Mouse (Mus musculus) retina, postnatal 7 days (tissue): ENCODE results near the gene Myom1.

Experiments used
- DNase-seq: peaks from one replicate; pipeline ENCODE4 v3.0.0-alpha.2; 2012; ENCODE audit warnings: low read depth, low spot score

Gene Myom1

GRCm38 (mm10) chr17:71102571-71103551 lies 100.4 kb downstream of the Myom1 start:
- no peak for DNase-seq

DNA sequence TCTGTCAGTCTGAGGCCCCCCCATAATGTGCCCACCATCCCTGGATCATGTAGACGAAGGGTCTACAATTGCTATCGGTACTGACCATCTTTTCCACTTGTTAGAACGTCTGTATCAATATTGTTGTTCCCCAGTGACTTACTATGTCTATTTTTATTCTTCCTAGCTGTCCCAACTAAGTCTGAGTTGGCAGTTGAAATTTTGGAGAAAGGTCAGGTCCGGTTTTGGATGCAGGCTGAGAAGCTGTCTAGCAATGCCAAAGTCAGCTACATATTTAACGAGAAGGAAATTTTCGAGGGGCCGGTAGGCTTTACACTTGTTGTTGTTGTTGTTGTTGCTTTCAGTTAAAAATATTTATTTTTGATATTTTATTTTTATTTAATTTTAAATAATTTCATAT lies 102.9 kb downstream of the Myom1 start:
- no peak for DNase-seq

GRCm38 (mm10) chr17:71106250-71106649 lies 103.8 kb downstream of the Myom1 start:
- DNase-seq = no peak

DNA sequence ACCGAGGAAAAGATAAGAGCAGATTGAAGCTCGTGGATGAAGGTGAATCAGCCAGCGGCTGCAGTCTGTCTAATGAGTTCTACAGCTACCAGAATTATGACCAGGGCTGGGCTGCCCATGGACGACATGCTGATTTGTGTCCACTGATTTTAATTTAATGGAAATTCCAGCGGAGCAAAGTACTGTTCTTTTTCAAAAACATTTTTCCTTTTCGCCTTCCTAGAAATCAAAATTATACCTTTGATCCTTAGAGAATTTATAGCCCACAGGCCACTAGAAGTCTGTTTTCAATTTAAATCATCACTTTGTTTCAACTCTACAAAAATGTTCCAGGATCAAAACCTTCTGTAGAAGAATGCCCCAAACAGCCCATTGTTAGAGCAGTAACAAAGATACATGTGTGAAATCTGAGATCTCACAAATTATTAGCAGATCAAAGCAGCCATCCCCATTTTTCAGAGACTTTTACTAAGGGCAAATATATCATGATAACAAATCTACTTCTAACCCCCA lies 108.4 kb downstream of the Myom1 start:
- no peak for DNase-seq

GRCm38 (mm10) chr17:71112689-71113088 lies 110.3 kb downstream of the Myom1 start:
- DNase-seq = no peak

DNA sequence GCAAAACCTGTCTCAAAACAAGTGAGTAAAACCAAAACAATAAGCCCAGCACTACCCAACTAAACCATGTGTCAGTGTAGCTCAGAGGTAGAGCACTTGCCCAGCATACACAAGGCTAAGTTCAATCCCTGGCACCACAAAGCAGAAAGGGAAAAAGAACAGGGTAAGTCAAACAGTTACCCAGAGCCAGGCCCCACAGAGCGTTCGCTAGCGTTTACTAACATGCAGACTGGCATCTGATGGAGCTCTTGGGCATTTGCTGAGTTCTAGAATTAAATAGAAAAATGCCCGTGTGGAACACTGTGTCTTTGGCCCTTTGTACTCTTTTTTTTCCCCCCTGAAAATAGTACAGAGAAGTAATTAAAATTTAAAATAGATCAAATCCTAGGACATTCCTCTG lies 111.8 kb downstream of the Myom1 start:
- DNase-seq = no peak

DNA sequence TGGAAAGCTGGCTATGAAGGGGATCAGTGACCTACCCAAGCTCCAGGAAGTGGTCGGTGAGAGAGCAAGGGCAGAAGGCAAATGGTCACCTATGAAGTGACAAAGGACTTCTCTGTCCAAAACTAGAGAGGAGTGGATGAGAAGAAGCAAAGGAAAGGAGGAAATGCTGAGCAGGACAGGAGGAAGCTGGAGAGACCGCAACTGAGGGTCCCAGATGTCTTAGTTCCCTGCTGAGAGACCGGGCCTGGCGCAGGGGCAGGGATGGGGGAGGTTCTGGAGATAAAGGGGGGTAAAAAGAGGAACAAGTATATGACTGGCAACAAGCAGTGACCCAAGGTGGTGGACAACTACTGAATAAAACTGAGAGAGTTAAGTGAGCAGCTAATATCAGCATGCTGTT lies 115.5 kb downstream of the Myom1 start:
- DNase-seq = no peak

GRCm38 (mm10) chr17:71118607-71119006 lies 116.2 kb downstream of the Myom1 start:
- no peak for DNase-seq

DNA sequence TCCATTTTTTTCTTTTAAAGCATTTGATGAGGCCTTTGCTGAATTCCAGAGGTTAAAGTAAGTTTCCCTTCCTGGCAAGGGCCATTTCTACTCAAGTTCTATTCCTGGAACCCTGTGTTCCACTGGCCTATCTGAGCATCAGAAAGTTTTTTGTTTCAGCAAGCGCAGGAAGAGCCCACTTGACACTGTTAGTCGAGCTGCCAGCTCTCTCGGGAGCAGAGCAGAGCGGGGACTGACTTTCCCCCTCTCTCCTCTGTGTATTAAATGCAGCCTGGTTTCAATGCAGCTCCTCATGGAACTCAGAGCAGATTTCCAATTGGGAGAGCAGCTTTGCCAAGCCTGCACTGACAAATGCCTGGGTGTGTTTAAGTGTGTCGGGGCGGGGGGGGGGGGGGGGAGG lies 118.2 kb downstream of the Myom1 start:
- DNase-seq = no peak

DNA sequence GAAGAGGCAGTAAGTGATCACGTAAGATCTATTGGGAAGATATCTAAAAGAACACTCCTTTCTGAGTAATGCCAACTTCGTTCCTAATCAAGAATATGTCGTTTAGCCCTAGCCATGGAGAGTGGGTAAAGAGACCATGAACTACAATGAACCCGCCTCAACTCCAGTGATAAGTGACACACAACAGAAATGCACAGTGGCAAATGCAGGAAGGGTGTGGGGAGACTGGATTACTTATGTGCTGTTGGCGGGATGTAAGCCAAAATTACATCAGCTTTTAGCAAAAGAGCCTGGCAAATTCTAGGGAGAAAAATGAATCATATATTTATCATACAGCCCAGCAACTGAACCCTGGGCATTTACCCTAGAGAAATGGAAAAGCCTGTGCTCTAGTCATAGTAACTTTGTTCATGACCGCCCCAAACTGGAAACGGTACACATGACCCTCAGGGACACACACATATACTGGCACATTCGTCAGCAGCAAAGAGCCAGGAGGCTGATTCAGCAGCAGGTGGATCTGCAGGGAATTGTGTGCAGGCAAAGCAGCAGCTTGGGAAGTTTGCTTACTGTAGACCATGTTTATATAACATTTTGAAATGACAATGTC lies 121.7 kb downstream of the Myom1 start:
- no peak for DNase-seq

DNA sequence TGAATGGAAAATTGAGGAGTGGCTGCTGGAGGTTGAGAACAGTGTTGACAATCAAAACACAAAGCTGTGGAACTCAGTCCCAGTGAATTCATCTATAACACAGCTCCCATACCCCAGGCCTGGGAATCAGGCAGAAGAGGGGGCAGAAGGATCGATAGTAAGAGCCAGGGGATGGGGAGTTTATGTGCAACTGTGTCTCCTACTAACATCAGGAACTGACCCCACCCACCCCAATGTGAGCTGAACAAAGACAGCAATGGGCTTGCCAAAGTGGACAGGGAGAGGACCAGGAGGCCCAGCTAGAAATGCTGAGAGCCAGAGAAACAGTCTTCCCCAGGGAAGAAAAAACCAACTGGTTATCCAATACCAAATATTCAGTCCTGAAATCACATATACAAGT lies 122.2 kb downstream of the Myom1 start:
- DNase-seq = no peak

GRCm38 (mm10) chr17:71125519-71125918 lies 123.1 kb downstream of the Myom1 start:
- DNase-seq = no peak

DNA sequence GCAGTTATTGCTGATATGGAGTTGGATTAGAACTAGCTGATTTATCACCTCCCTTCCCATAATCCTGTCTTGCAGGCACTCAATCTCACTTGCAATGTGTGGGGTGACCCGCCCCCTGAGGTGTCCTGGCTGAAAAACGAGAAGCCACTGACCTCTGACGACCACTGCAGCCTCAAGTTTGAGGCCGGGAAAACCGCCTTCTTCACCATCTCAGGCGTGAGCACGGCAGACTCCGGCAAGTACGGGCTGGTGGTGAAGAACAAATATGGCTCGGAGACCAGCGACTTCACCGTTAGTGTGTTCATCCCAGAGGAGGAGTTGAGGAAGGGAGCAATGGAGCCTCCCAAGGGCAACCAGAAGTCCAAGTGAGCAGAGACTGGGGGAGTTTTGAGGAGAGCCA lies 123.6 kb downstream of the Myom1 start:
- no peak for DNase-seq

DNA sequence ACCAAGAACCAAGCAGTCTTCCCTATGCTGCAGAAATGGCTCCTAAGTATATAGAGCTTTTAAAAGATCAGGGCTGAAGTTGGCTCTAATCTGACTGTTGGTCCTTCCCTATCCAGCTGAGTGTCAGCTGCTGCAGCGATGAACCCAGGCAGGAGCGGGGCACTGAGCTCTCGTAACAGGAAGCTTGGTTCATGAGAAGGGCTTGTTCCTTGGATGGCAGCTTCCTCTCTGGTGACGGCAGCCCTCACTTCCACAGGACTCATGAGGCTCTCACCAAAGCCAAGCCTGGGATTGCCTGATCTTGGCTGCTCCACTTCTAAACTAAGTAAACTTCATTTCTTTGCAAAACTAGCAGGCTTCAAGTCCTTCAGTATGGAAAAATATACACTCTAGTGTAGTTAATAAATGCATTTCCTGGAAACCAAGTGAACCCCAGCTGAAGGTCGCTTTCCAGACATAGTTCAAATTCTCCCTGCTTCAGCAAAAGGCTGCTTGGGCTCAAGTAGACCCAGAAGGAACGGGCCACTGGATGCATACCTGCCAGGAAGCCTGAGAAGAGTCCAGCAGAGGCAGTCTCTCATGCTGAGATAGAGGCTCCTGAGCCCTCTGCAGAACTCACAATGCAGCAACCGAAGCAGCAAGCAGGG lies 125.2 kb downstream of the Myom1 start:
- DNase-seq = no peak

DNA sequence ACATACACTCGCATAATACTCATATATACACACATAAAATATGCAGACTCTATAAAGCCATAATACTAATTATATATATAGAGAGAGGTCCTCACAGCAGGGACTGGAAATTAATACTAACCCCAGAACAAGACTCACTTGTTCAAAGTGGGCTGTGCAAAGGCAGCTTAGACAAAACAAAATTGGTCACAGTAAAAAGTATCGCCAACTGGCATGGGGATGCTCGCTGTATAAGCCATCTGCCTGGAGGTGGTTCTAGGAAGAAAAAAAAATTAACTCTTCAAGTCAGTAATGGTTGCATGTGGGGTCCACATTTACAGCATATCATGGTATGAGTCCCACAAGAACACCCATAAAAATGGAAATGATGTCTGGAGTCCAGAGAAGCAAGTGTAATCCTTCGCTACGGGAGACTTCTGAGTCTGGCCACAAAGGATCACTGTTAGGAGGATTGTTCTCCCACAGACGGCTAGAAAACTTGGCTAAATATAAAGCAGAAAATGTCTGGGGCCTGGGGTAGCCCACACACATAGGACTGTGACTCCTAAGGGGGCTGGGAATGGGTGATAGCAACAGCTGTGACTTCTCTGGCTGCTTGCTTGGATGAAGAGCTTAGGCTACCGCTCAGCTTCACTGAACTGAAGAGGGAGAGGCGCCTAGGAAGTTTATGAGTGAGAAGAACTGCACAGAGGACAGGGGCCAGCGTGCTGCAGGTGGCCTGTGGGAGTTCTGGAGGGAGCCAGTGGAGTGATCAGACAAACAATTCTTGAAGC lies 127.2 kb downstream of the Myom1 start:
- DNase-seq = no peak

GRCm38 (mm10) chr17:71132221-71132620 lies 129.8 kb downstream of the Myom1 start:
- no peak for DNase-seq

DNA sequence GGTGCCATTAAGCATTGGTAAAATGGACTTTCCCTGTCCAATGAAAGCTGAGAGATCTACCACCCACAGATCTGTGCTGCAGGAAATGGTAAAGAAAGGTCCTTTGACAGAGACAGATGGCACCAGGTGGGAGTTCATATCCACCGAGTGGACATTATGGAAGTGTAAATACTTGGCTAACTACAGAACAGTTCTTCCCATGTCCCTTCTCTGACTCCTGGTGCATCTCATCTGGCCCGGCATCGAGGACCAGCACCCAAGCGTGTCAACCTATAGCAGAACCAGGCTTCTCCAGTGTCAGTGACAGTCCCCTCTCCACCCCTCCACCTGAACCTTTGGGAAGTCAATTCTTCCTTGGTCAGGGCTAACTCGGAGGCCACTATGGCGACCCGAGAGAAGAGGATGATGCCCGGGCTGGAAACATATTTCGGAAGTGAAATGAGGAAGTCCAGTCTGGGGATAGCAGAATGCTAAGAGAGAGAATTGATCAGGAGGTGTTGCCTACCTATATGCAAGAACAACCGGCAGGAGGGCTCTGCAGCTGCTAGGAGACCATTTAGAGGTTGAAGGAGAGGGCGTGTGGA lies 130.5 kb downstream of the Myom1 start:
- DNase-seq = no peak

DNA sequence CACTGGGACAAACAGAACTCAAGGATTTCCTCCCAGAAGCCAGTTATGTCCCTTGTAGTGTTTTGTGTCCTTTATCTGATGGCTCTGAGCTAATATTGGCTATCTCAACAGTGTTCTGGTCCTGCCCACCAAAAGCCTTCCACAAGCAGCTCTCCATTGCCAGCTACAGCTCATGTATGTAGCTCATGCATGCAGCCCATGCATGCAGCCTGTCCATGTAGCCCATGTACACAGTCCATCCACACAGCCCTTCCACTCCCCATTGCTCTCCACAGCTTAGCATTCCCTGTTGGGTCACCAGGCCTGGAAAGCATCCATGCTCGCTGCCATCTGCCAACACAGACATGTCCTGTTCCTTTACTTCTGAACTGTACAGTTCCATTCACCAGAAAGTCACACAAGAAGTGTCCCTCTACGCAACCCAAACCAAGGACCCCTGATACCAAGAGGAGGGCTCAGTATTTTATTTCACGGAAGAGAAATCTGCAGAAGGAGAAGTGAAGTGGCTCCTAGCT lies 132.1 kb downstream of the Myom1 start:
- DNase-seq = no peak

DNA sequence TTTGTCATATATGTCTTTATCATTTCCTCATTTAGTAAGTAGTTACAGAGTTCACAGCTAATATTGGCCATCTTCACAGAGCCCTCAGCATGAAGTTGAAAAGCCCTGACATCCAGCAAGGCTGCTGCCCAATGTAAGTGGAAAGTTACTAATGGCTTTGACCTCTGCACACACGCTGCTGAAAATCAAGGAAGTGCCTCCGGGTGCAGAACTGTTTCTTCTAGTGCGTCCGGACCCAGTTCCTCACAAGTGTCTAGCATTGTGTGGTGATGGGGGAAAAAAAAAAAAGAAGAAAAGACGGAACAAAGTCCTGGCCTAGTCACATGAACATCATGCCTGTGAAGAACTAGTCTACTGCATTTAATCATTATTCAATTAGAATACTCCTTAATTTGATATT lies 132.7 kb downstream of the Myom1 start:
- no peak for DNase-seq

- DNase-seq = no peak
These were observed 133.4 kb downstream of the Myom1 start for GRCm38 (mm10) chr17:71135866-71136265.
